Mouse (Mus musculus): ENCODE results near the gene Med8. TPM values are rescaled to one million over a fixed set of nuclear protein-coding genes. Genes with fewer than 3 reads are reported as not detected.
A peak's percentile ranks its signal among the peaks of the same experiment; 100 is the strongest.

Gene Med8
- polyA plus RNA-seq, 1 experiment, result 38.0 TPM

DNA sequence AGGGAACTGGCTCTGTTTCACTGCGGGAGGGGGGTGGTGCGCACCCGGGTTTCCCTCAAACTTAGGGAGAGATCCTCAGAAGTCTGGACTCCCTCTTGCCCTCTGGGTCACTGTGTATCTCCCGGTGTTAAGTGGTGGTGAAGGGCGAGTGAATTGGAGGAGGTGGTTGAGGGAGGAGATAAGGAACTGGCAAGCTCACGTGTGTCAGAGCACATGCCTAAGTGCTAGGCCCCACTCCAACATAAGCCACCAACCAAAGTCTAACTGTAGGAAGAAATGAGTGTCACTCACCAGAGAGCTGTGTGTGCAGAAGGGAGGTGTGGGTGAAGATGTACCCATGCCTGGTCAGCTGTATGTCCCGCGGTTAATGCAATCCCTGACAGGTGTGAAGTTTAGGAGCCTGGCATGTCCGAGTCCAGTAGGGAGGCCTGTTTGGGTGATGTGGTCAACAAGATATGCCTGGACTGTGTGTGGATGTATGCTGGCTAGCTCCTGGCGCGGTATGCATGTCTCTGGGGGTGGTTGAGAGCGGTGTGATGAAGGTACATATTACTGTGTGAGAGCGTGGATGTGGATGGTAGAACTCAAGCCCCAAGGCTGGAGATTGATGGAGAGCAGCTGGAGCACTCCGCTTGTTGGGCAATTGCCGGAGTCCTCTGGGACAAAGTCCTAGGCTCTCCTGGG is 19.5 kb downstream of the Med8 start:
- H3K27ac ChIP-seq (replicated peaks; ENCODE audit: low read depth, low read length), result peak overlapping the region; percentile 96
- H3K4me1 ChIP-seq (ENCODE audit: control insufficient read depth, insufficient read depth, insufficient read length, low read length), result peaks cover 7% of the 10 kb centered on the region; the same call in 1 of the 2 replicates
- H3K4me3 ChIP-seq (ENCODE audit: insufficient read depth, low read depth, low read length), result peak overlapping the region; percentile 89

DNA sequence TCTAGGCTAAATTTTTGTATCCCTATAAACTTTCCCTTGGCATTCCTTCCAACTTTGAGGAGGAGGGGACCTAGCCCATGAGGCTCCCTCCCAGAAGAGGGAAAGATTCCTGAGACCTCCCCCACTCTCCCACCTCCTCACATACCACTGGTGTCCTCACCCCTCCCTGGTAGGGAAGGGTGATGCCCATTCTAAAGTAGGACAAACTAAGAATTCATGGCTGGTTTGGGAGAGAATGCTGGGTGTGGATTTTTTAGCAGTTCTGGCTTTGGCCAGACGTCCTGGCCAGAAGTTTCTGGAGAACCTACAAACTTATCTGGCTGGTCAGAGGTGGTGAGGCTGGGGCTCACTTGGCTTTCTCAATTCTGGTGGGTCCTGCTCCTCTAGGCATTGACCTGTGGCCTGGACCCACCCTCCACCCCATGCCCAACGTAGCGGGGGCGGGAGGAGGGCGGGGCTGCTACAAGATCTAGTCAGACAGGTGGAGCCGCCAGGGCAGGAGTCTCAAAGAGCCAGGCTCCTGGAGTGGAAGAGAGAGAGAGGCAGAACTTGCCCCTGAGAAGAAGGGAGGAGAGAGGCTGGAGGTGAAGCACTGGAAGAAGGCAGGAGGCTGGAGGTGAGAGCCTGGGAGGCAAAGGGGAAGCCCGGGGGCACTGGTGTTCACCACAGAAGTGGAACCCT is 20.2 kb downstream of the Med8 start:
- H3K27ac ChIP-seq (replicated peaks; ENCODE audit: low read depth, low read length), result no peak overlapping the region
- H3K4me1 ChIP-seq (ENCODE audit: control insufficient read depth, insufficient read depth, insufficient read length, low read length), result peaks cover 7% of the 10 kb centered on the region; the same call in 1 of the 2 replicates
- H3K4me3 ChIP-seq (ENCODE audit: insufficient read depth, low read depth, low read length), result peak overlapping the region; percentile 89

DNA sequence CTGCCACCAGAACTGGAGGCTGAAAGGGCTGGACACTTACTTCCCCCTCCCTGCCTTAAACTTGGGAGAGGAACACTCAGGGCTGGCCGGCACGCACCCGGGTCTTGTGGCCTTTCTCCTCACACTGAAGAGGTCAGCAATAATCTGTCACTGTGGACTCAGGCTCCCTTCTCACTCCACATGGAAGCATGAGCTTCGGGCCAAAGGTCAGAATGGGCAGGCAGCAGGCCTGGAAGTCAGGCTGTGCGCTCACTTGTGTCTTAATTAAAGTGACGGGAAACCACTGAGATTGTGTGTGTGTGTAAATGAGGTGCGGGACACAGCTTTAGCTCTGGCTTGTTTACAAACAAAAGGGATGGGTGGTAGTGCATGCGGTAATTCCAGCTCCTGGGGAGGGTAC is 23.2 kb downstream of the Med8 start:
- Histone ChIP-seq H3K27ac (replicated peaks; ENCODE audit: low read depth, low read length) (no peak overlapping the region), H3K4me3 (ENCODE audit: insufficient read depth, low read depth, low read length) (no peak overlapping the region), H3K4me1 (ENCODE audit: control insufficient read depth, insufficient read depth, insufficient read length, low read length) (peaks cover 10% of the 10 kb centered on the region; the same call in 1 of the 2 replicates)

DNA sequence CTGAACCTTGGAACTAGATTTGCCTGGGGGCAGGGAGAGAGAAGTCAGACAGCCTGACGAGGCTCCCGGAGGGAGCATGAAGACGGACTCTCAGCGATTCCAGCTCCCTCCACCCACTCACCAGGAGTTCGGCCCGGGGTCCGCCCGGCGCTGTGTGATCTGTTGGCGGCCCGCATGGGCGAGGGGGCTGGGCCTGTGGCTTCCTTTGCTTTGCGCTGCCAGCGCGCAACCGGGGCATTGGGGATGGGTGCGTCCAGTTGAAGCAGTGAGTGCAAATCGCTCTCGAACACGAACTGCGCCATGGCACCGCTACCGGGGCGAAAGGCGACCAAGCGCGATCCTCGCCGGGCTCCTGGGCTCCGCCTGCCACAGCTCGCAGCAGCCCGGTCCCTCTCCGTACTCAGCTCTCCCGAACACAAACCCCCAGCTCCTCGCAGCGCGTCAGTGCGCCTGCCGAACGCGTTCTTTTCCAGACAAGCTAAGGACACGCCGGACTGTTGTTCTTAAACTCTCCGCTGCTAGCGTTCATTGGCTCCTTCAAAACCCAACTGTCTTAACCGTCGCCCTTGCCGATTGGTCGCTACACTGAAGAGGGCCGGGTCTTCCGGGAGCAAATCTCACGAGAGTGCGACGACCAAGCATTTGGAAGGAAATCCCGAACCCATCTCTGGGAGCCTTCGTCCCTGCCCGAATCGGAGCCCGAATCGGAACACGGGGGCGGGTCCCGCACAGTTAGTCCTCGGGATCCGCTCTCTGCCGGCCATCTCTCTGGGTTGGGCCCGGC is 27.9 kb downstream of the Med8 start, which contains the start of gene Cdc20:
Cdc20 (minus strand) TSS at position 533 of the 784 bp plus-strand sequence.
- Histone ChIP-seq H3K4me1 (ENCODE audit: control insufficient read depth, insufficient read depth, insufficient read length, low read length) (0 out of 2 replicates have a peak, but pooled peaks cover 6% of the 10 kb centered on the region), H3K4me3 (ENCODE audit: insufficient read depth, low read depth, low read length) (peak within 1 kb of the TSS; percentile 54), H3K27ac (replicated peaks; ENCODE audit: low read depth, low read length) (peak within 1 kb of the TSS; percentile 36)

DNA sequence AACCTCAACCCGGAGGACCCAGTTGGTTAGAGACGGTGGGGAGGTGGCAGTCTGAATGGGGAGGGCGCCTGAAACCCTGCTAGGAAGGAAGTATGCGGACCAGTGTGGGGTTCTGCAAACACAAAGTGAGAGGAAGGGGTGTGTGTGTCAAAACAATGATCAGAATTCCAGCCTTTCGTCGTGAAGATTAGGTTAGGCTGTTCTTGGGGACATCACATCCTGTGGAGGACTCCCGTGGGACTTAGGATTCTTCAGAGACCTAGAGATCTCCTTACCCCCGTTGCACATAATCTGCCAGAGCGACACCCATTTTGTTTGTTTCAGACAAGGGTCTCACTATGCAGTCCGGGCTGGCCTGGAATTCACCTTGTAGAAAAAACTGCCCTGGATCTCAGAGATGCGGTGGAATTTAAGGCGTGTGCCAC is 28.7 kb downstream of the Med8 start:
- Histone ChIP-seq H3K27ac (replicated peaks; ENCODE audit: low read depth, low read length) (peak overlapping the region; percentile 36), H3K4me3 (ENCODE audit: insufficient read depth, low read depth, low read length) (peak overlapping the region; percentile 54)

DNA sequence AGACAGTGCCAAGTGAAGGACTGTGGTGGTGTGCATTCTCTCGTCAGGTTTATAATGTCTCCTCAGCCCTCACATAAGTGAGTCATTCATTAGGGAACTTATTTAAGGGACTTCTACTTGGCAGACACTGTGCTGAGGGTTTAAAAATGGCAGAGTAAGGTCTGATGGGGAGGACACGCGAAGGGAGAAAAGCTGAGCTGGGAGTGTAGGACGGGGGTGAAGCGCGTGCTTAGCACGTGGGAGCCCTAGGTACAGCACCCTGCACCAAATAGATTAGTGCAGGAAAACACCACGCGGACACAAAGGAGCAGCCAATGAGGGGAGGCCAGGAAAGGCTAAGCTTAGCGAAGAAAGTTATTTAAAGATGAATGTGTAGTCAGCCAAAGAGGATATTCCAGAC is 36.0 kb downstream of the Med8 start:
- H3K4me3 ChIP-seq (ENCODE audit: insufficient read depth, low read depth, low read length), result no peak overlapping the region
- no peak overlapping the region for H3K27ac ChIP-seq (replicated peaks; ENCODE audit: low read depth, low read length)
- H3K4me1 ChIP-seq (ENCODE audit: control insufficient read depth, insufficient read depth, insufficient read length, low read length), result peaks cover 5% of the 10 kb centered on the region; the same call in 1 of the 2 replicates

More for the DNA sequence above, 28.7 kb downstream of the Med8 start:
- 0 out of 2 replicates have a peak, but pooled peaks cover 6% of the 10 kb centered on the region for H3K4me1 ChIP-seq (ENCODE audit: control insufficient read depth, insufficient read depth, insufficient read length, low read length)

DNA sequence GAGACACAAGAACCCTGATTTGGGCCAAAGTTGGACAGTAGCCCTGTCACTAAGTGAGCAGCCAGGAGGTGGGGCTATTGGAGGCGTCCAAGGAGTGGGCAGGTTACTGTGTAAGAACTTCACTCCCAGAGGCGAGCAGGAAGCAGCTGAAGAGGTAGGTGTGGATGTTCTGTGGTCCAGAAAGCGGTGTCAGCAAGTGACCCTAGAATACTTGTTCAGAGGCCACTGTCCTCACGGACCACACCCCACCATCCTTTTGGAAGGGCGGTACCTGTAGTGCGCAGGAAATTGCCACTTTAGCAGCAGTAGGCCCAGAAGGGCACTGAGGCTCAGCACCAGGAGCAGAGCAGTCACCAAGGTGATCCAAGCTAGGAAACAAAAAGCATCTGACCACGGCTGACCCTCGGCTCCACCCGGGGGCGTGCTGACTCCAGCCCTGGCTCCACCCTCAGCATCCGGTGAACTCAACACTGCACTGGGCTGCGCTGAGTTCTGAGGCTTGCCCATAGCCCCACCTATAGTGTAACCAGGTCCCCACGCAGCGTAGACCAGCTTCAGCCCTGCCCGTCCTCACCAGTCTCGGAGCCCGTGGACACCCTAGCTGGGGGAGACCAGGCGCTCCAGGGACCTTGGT is 36.8 kb downstream of the Med8 start:
- Histone ChIP-seq H3K27ac (replicated peaks; ENCODE audit: low read depth, low read length) (no peak overlapping the region), H3K4me3 (ENCODE audit: insufficient read depth, low read depth, low read length) (peak overlapping the region; percentile 42), H3K4me1 (ENCODE audit: control insufficient read depth, insufficient read depth, insufficient read length, low read length) (peaks cover 5% of the 10 kb centered on the region; the same call in 1 of the 2 replicates)

DNA sequence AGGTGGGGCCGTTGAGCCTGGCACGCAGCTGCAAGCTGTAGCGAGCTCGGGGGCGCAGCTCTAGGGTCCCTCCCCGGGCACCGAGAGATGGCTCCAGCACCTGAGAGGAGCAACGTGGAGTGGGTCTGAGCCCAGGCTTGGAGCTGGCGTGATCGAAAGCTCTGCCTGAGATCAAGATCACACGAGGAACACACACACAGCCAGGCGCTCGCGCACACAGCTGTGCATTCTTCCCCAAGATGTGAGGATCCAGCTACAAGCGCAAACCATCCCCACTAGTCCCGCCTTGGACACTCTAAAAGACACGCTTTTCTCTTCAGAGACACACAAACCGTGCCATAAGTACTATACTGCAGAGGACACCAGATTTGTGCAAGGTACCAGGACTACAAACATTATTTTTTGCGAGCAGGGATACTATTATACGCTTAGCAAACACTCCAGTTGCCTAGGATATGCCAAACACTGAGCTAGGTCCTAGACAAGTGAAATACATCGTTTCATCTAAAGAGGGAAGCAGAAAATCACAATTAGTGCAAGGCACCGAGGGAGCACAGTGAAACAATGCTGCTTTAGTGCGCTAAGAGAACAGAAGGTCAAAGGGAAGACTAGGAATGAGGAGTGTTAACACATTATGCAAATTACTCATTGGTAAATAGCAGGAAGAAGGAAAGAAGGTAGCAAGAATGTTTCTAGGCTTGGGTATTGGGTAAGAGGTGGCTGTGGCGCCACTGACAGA is 37.4 kb downstream of the Med8 start:
- H3K4me3 ChIP-seq (ENCODE audit: insufficient read depth, low read depth, low read length), result peak overlapping the region; percentile 42
- peaks cover 5% of the 10 kb centered on the region; the same call in 1 of the 2 replicates for H3K4me1 ChIP-seq (ENCODE audit: control insufficient read depth, insufficient read depth, insufficient read length, low read length)
- no peak overlapping the region for H3K27ac ChIP-seq (replicated peaks; ENCODE audit: low read depth, low read length)

DNA sequence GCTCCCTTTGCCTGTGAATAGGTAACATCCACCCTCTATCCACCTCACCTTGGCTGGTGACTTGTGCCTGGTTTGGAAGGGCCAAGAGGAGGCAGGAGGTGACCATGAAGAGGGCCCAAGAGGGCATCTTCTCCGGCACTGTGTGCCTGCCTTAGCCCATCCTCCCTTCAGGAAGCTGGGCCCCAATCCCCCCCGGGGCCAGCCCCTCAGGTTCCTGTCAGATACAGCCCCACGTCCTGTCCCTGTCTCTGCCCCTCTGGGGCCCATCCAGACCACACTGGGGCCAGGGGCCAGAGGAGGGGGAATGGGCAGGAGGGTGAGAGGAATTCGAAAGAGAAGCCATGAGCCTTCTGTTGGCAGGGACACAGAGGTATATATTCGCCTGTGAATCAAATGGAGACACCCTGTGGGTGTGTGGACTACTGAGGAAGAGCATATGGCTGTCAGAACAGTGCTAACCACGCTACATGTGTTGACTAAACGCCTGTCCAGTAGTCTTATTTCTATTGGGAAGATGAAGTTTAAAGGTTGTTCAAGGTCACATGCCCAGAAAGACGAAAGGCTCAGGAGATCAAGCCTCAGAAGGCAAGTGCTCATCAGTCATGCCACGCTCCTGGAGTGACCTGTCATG is 48.3 kb downstream of the Med8 start, which contains the start of gene Mpl:
Mpl (minus strand) TSS at position 169 of the 631 bp plus-strand sequence.
- no peak within 1 kb of the TSS for H3K27ac ChIP-seq (replicated peaks; ENCODE audit: low read depth, low read length)
- no peak within 1 kb of the TSS for H3K4me3 ChIP-seq (ENCODE audit: insufficient read depth, low read depth, low read length)
- H3K4me1 ChIP-seq (ENCODE audit: control insufficient read depth, insufficient read depth, insufficient read length, low read length), result no peaks in the 10 kb centered on the region

DNA sequence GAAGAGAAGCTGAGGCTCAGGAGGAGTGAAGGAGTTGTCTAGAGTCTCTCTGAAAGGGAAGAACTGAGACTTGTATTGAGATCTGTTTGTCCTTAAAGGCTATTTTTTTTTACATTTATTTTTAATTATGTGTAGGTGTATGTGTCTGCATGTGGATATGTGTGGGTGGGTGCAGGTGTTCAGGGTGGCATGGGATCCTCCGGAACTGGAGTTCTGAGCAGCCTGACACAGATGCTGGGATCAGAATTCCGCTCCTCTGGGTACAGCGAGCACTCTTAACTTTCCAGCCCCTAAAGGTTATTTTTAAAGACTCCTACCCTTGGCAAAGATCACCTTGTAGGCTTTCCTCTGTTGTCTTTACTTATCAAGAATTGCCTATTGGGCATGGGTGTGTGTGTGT is 55.8 kb downstream of the Med8 start:
- Histone ChIP-seq H3K4me1 (ENCODE audit: control insufficient read depth, insufficient read depth, insufficient read length, low read length) (no peaks in the 10 kb centered on the region), H3K27ac (replicated peaks; ENCODE audit: low read depth, low read length) (no peak overlapping the region), H3K4me3 (ENCODE audit: insufficient read depth, low read depth, low read length) (no peak overlapping the region)

Other genes starting within 250 kb of the Med8 start
- gene Kdm4a, start 229.3 kb upstream of the Med8 start, polyA plus RNA-seq (2012; ENCODE audit: insufficient read depth, insufficient read length, missing spikeins), result 12.1 and 12.6 TPM in 2 replicates
- 0.67 and 0.88 TPM in 2 replicates for gene Ptprf, start 117.9 kb upstream of the Med8 start, polyA plus RNA-seq (2012; ENCODE audit: insufficient read depth, insufficient read length, missing spikeins)
- gene Szt2, start 64 bp upstream of the Med8 start, polyA plus RNA-seq (2012; ENCODE audit: insufficient read depth, insufficient read length, missing spikeins), result 4.0 and 6.1 TPM in 2 replicates
- gene Elovl1, start 18.8 kb downstream of the Med8 start, polyA plus RNA-seq (2012; ENCODE audit: insufficient read depth, insufficient read length, missing spikeins), result 9.4 and 10.7 TPM in 2 replicates
- gene Cdc20, start 28.0 kb downstream of the Med8 start, polyA plus RNA-seq (2012; ENCODE audit: insufficient read depth, insufficient read length, missing spikeins), result 1.6 TPM in 1 of 2 replicates, not detected in the other
- gene Mpl, start 48.2 kb downstream of the Med8 start, polyA plus RNA-seq (2012; ENCODE audit: insufficient read depth, insufficient read length, missing spikeins), result not detected in 2 replicates
- 8.1 and 18.8 TPM in 2 replicates for gene Tie1, start 80.7 kb downstream of the Med8 start, polyA plus RNA-seq (2012; ENCODE audit: insufficient read depth, insufficient read length, missing spikeins)
- gene 2610528J11Rik, start 117.7 kb downstream of the Med8 start, polyA plus RNA-seq (2012; ENCODE audit: insufficient read depth, insufficient read length, missing spikeins), result not detected in 2 replicates
- not detected in 2 replicates for gene Tmem125, start 134.7 kb downstream of the Med8 start, polyA plus RNA-seq (2012; ENCODE audit: insufficient read depth, insufficient read length, missing spikeins)
- not detected in 2 replicates for gene Cfap57, start 211.4 kb downstream of the Med8 start, polyA plus RNA-seq (2012; ENCODE audit: insufficient read depth, insufficient read length, missing spikeins)
- gene Ebna1bp2, start 211.5 kb downstream of the Med8 start, polyA plus RNA-seq (2012; ENCODE audit: insufficient read depth, insufficient read length, missing spikeins), result 45.1 and 47.8 TPM in 2 replicates
- gene Olfr62, start 249.6 kb downstream of the Med8 start, polyA plus RNA-seq (2012; ENCODE audit: insufficient read depth, insufficient read length, missing spikeins), result not detected in 2 replicates

All from brown adipose tissue, adult 24 weeks (tissue).